ENCODE assay signal across 18 mouse cellular contexts in the genomic region with DNA sequence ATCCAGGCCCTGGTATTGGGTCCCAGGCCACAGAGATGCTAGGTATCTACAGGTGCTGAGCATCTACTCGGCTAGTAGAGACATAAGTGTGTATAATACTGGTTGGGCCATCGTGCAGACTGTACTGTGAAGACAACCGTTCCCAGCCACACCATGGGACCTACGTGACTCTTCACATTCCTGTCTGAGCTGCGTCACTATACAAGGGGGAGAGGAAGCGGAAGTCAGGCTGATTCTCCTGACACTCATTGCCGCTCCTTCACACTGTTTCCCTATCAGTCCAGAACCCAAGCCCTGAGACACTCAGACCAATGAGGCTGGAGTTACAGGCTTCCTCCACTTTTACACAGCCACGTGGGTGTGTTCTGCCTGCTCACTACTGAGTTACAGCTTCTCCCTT.
DNase-seq lines count a peak whose midpoint lies in the region; ATAC-seq and TF ChIP-seq lines count a peak whose summit lies in the region.
"Had no signal": no experiment of that assay in that cellular context is flagged by ENCODE, and none has a peak within 500 bp of the region (broad histone marks: within the 10 kb centered on the region; RNA-seq: fewer than 3 reads in every experiment).

No protein-coding gene starts in this region.

- no peak overlapping the region for H3K4me3 ChIP-seq in heart, embryonic 12.5 days
- no peak overlapping the region for H3K4me3 ChIP-seq in liver, postnatal 0 days (ENCODE audit: low read depth, low read length)
- no peak overlapping the region for H3K4me3 ChIP-seq in liver, embryonic 12.5 days
- no peak overlapping the region for H3K4me3 ChIP-seq in hindbrain, embryonic 16.5 days (ENCODE audit: low read length)
- H3K4me3 ChIP-seq: embryonic facial prominence, embryonic 12.5 days; forebrain, embryonic 13.5 days; hindbrain, embryonic 12.5 days had no signal

- ATAC-seq in heart, embryonic 12.5 days (ENCODE audit: insufficient number of reproducible peaks, low FRiP score) = no peak
- peak; percentile 33 for ATAC-seq in liver, postnatal 0 days
- no peak for ATAC-seq in liver, embryonic 12.5 days
- peak; percentile 33 for ATAC-seq in granulocyte monocyte progenitor cell, adult 5-6 weeks (replicated peaks; ENCODE audit: poor library complexity, severe bottlenecking)
- 0 out of 2 replicates have a peak, but pooled peaks have one; percentile 17 for ATAC-seq in monocyte, adult 5-6 weeks (replicated peaks; ENCODE audit: insufficient number of reproducible peaks, low FRiP score, low TSS enrichment, poor library complexity, severe bottlenecking)
- no peak for ATAC-seq in hindbrain, embryonic 16.5 days
- ATAC-seq: forebrain, embryonic 13.5 days; forebrain, postnatal 0 days; hindbrain, postnatal 0 days had no signal

- no peak for TF ChIP-seq EP300 in liver, postnatal 0 days (IDR thresholded peaks at IDR 0.05; ENCODE audit: low read depth)

- DNase-seq in heart, adult 11 months = peak; percentile 84
- DNase-seq in liver, postnatal 0 days = no peak
- DNase-seq: adrenal gland, postnatal 10 days; cerebellum, adult 11 months; cerebellum, adult 9-10 months; cerebellum, postnatal 25 days; forebrain, postnatal 0 days; gastrocnemius, postnatal 14 days; heart, postnatal 4 days had no signal

- H3K27ac ChIP-seq in heart, embryonic 12.5 days (ENCODE audit: poor library complexity, severe bottlenecking) = no peak overlapping the region
- H3K27ac ChIP-seq in liver, postnatal 0 days (ENCODE audit: low read depth) = no peak overlapping the region
- H3K27ac ChIP-seq in liver, embryonic 12.5 days = no peak overlapping the region
- no peak overlapping the region for H3K27ac ChIP-seq in hindbrain, embryonic 16.5 days (ENCODE audit: low read depth, low read length)
- H3K27ac ChIP-seq: embryonic facial prominence, embryonic 12.5 days; forebrain, embryonic 13.5 days; hindbrain, embryonic 12.5 days; hindbrain, postnatal 0 days had no signal

- WGBS in heart, embryonic 12.5 days = 55% methylated on average over 8 of the region's 8 CpGs
- whole genome bisulfite sequencing in liver, postnatal 0 days (ENCODE audit: insufficient replicate concordance) = 59% methylated on average over 8 of the region's 8 CpGs
- 57% methylated on average over 8 of the region's 8 CpGs for WGBS in liver, embryonic 12.5 days (ENCODE audit: insufficient replicate concordance)
- 88% methylated on average over 8 of the region's 8 CpGs for WGBS in hindbrain, embryonic 16.5 days

- no peak overlapping the region for H3K9ac ChIP-seq in heart, embryonic 12.5 days
- no peak overlapping the region for H3K9ac ChIP-seq in liver, postnatal 0 days (replicated peaks)
- no peak overlapping the region for H3K9ac ChIP-seq in liver, embryonic 12.5 days
- H3K9ac ChIP-seq in hindbrain, embryonic 16.5 days (ENCODE audit: low read depth, low read length) = no peak overlapping the region
- H3K9ac ChIP-seq: embryonic facial prominence, embryonic 12.5 days; forebrain, embryonic 13.5 days; forebrain, postnatal 0 days; hindbrain, embryonic 12.5 days had no signal

- no peaks in the 10 kb centered on the region for H3K9me3 ChIP-seq in heart, embryonic 12.5 days (replicated peaks)
- no peaks in the 10 kb centered on the region for H3K9me3 ChIP-seq in liver, postnatal 0 days (ENCODE audit: low read length)
- H3K9me3 ChIP-seq in liver, embryonic 12.5 days (replicated peaks) = no peaks in the 10 kb centered on the region
- H3K9me3 ChIP-seq in hindbrain, embryonic 16.5 days (ENCODE audit: control insufficient read depth, low read length) = no peaks in the 10 kb centered on the region
- H3K9me3 ChIP-seq: embryonic facial prominence, embryonic 12.5 days; forebrain, embryonic 13.5 days; hindbrain, embryonic 12.5 days had no signal

- no peaks in the 10 kb centered on the region for H3K27me3 ChIP-seq in heart, embryonic 12.5 days (replicated peaks)
- no peaks in the 10 kb centered on the region for H3K27me3 ChIP-seq in liver, postnatal 0 days (ENCODE audit: insufficient read depth, low read length)
- H3K27me3 ChIP-seq in liver, embryonic 12.5 days (replicated peaks) = no peaks in the 10 kb centered on the region
- no peaks in the 10 kb centered on the region for H3K27me3 ChIP-seq in hindbrain, embryonic 16.5 days (replicated peaks; ENCODE audit: control insufficient read depth, insufficient read depth, low read length)
- H3K27me3 ChIP-seq: embryonic facial prominence, embryonic 12.5 days; hindbrain, embryonic 12.5 days had no signal

- peaks cover 16% of the 10 kb centered on the region for H3K4me1 ChIP-seq in heart, embryonic 12.5 days (replicated peaks)
- peaks cover 5% of the 10 kb centered on the region; the same call in 1 of the 2 replicates for H3K4me1 ChIP-seq in liver, postnatal 0 days (ENCODE audit: insufficient read depth)
- 0 out of 2 replicates have a peak, but pooled peaks cover 5% of the 10 kb centered on the region for H3K4me1 ChIP-seq in liver, embryonic 12.5 days
- no peaks in the 10 kb centered on the region for H3K4me1 ChIP-seq in hindbrain, embryonic 16.5 days (ENCODE audit: control insufficient read depth, insufficient read depth, low read depth, low read length)

- H3K4me2 ChIP-seq in heart, embryonic 12.5 days = no peak overlapping the region
- H3K4me2 ChIP-seq in liver, postnatal 0 days (ENCODE audit: low read depth, low read length) = no peak overlapping the region
- no peak overlapping the region for H3K4me2 ChIP-seq in liver, embryonic 12.5 days
- no peak overlapping the region for H3K4me2 ChIP-seq in hindbrain, embryonic 16.5 days (ENCODE audit: low read length)
- H3K4me2 ChIP-seq: embryonic facial prominence, embryonic 12.5 days; forebrain, embryonic 13.5 days; hindbrain, embryonic 12.5 days had no signal

- no peak for TF ChIP-seq CTCF in liver, postnatal 0 days (IDR thresholded peaks at IDR 0.05; ENCODE audit: low read depth)

- H3K36me3 ChIP-seq in heart, embryonic 12.5 days = no peaks in the 10 kb centered on the region
- no peaks in the 10 kb centered on the region for H3K36me3 ChIP-seq in liver, postnatal 0 days (replicated peaks; ENCODE audit: insufficient read depth, low read length)
- no peaks in the 10 kb centered on the region for H3K36me3 ChIP-seq in liver, embryonic 12.5 days
- no peaks in the 10 kb centered on the region for H3K36me3 ChIP-seq in hindbrain, embryonic 16.5 days (ENCODE audit: control insufficient read depth, insufficient read depth, low read length)
- H3K36me3 ChIP-seq: embryonic facial prominence, embryonic 12.5 days; hindbrain, embryonic 12.5 days had no signal

Comparison
In these comparisons a context has a peak if more than half of its experiments do, and no peak if none do; other contexts are left out.
1. ATAC-seq: peak in liver, postnatal 0 days (single experiment), granulocyte monocyte progenitor cell, adult 5-6 weeks (single experiment) and monocyte, adult 5-6 weeks (single experiment); none in heart, embryonic 12.5 days (single experiment), liver, embryonic 12.5 days (single experiment) and hindbrain, embryonic 16.5 days (single experiment).